Mouse (Mus musculus): ENCODE results near the gene Icosl.

- TF ChIP-seq CTCF (IDR thresholded peaks at IDR 0.05; ENCODE audit: insufficient read depth, low read length) (no peak), POLR2A (IDR thresholded peaks at IDR 0.05; ENCODE audit: borderline replicate concordance, extremely low read depth, low read depth, low read length) (no peak)
These were observed 32.0 kb upstream of the Icosl start for GRCm38 (mm10) chr10:78037139-78037538.

Measured in lung, adult 2 months (tissue).